Mouse (Mus musculus): Measurements from ENCODE around the gene Cacna2d4. TPM values are rescaled to one million over a fixed set of nuclear protein-coding genes. Genes with fewer than 3 reads are reported as not detected.

The Cacna2d4 gene
- polyA plus RNA-seq, 1 experiment from 2014 or later = 0.03 TPM

GRCm38 (mm10) chr6:119371624-119372023, 135.3 kb downstream of the Cacna2d4 start:
- DNase-seq (no peak), ATAC-seq (ENCODE audit: insufficient read depth) (no peak)
- TF ChIP-seq CTCF (IDR thresholded peaks at IDR 0.05; ENCODE audit: low read depth) = no peak
- no peaks in the 10 kb centered on the region for H3K9me3 ChIP-seq (ENCODE audit: low read depth, low read length)
- no peak overlapping the region for H3K9ac ChIP-seq
- no peaks in the 10 kb centered on the region for H3K27me3 ChIP-seq (ENCODE audit: insufficient read depth, low read length)
- H3K4me2 ChIP-seq = no peak overlapping the region
- H3K4me3 ChIP-seq (ENCODE audit: low read depth, low read length) = no peak overlapping the region
- H3K27ac ChIP-seq (ENCODE audit: low read depth) = no peak overlapping the region
- peaks cover 24% of the 10 kb centered on the region; the same call in 1 of the 2 replicates for H3K36me3 ChIP-seq (ENCODE audit: insufficient read depth)
- H3K4me1 ChIP-seq (ENCODE audit: insufficient read depth) = no peaks in the 10 kb centered on the region

DNA sequence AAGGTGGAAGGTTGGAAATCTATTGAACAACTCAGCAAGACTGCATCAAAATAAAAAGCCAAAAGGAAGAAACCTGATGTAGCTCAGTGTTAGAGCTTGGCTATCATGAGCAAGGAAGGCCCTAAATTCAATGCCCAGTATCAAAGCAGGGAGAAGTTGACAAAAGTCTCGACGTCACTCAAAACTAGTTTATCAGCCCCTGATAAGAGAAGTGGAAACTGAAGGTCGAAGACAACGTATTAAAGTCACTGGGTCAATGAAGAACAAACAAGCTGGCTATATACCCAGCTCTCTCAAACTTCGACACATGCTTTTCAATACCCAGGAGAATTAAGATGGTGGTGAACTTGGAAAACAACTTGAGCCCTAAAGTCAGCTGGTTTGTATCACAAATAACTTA, 135.9 kb downstream of the Cacna2d4 start:
- 35% methylated on average over 5 of the region's 5 CpGs for WGBS
- Histone ChIP-seq H3K27ac (ENCODE audit: low read depth) (no peak overlapping the region), H3K9ac (no peak overlapping the region), H3K9me3 (ENCODE audit: low read depth, low read length) (no peaks in the 10 kb centered on the region), H3K4me1 (ENCODE audit: insufficient read depth) (no peaks in the 10 kb centered on the region), H3K27me3 (ENCODE audit: insufficient read depth, low read length) (no peaks in the 10 kb centered on the region), H3K4me3 (ENCODE audit: low read depth, low read length) (no peak overlapping the region), H3K4me2 (no peak overlapping the region), H3K36me3 (ENCODE audit: insufficient read depth) (peaks cover 22% of the 10 kb centered on the region; the same call in 1 of the 2 replicates)
- TF ChIP-seq CTCF (IDR thresholded peaks at IDR 0.05; ENCODE audit: low read depth) = no peak
- no peak for ATAC-seq (ENCODE audit: insufficient read depth)
- DNase-seq = no peak

DNA sequence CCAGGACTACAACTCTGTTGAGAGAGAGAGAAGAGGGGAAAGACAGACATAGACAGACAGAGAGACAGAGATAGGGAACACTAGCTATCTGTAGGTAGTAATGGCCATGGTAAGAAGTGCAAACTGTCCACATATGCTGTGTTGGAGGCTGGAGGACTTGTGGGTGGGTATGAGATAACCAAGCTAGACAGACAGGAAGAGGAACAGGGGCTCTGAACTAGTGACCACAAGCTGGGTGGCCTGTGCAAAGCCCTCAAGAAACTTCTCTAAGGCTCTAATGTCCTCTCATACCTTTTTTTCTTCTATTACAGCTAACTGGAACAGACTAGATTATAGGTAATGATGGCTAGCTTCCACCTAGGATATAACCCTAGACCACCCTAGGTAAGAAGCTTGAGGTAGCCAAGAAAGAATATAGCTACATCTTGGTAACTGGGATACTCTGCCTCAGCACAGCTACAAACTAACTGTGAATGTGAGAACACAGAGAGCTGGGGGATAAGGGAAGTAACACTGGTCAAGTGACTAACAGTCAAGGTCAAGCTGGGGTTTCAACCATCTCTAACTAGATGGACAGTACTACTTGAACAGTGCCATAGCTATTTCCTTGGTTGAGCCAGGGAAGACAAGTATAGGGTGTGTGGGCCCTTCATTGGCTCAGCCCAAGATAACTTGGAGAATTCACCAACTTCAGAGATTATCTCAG, 136.8 kb downstream of the Cacna2d4 start:
- Histone ChIP-seq H3K4me1 (ENCODE audit: insufficient read depth) (peaks cover 8% of the 10 kb centered on the region; the same call in 1 of the 2 replicates), H3K4me2 (no peak overlapping the region), H3K27me3 (ENCODE audit: insufficient read depth, low read length) (no peaks in the 10 kb centered on the region), H3K36me3 (ENCODE audit: insufficient read depth) (peaks cover 16% of the 10 kb centered on the region; the same call in 1 of the 2 replicates), H3K4me3 (ENCODE audit: low read depth, low read length) (no peak overlapping the region), H3K27ac (ENCODE audit: low read depth) (no peak overlapping the region), H3K9me3 (ENCODE audit: low read depth, low read length) (no peaks in the 10 kb centered on the region), H3K9ac (no peak overlapping the region)
- no peak for DNase-seq
- TF ChIP-seq CTCF (IDR thresholded peaks at IDR 0.05; ENCODE audit: low read depth) = no peak
- ATAC-seq (ENCODE audit: insufficient read depth) = no peak

DNA sequence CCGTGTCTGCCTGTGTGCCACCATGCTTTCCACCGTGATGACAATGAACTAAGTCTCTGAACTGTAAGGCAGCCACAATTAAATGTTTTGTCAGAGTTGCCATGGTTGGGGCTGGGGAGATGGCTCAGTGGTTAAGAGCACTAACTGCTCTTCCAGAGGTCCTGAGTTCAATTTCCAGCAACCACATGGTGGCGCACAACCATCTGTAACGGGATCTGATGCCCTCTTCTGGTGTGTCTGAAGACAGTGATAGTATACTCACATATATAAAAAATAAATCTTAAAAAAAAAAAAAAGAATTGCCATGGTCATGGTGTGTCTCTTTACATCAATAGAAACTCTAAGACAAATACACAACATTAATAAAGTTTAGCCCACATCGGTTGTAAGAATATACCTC, 138.7 kb downstream of the Cacna2d4 start:
- Histone ChIP-seq H3K4me1 (ENCODE audit: insufficient read depth) (peaks cover 8% of the 10 kb centered on the region; the same call in 1 of the 2 replicates), H3K27me3 (ENCODE audit: insufficient read depth, low read length) (no peaks in the 10 kb centered on the region), H3K4me3 (ENCODE audit: low read depth, low read length) (no peak overlapping the region), H3K9ac (no peak overlapping the region), H3K36me3 (ENCODE audit: insufficient read depth) (no peaks in the 10 kb centered on the region), H3K9me3 (ENCODE audit: low read depth, low read length) (no peaks in the 10 kb centered on the region), H3K4me2 (no peak overlapping the region), H3K27ac (ENCODE audit: low read depth) (no peak overlapping the region)
- 78% methylated on average over 5 of the region's 5 CpGs for WGBS
- DNase-seq (no peak), ATAC-seq (ENCODE audit: insufficient read depth) (no peak)
- TF ChIP-seq CTCF (IDR thresholded peaks at IDR 0.05; ENCODE audit: low read depth) = 0 out of 2 replicates have a peak, but pooled peaks have one; percentile 14

- no peak overlapping the region for H3K4me2 ChIP-seq
- WGBS = 22% methylated on average over 2 of the region's 2 CpGs
- DNase-seq (peak; percentile 20), ATAC-seq (ENCODE audit: insufficient read depth) (no peak)
- H3K4me3 ChIP-seq (ENCODE audit: low read depth, low read length) = no peak overlapping the region
- H3K9ac ChIP-seq = no peak overlapping the region
- peaks cover 8% of the 10 kb centered on the region; the same call in 1 of the 2 replicates for H3K4me1 ChIP-seq (ENCODE audit: insufficient read depth)
- no peak for TF ChIP-seq CTCF (IDR thresholded peaks at IDR 0.05; ENCODE audit: low read depth)
- no peaks in the 10 kb centered on the region for H3K9me3 ChIP-seq (ENCODE audit: low read depth, low read length)
- H3K27me3 ChIP-seq (ENCODE audit: insufficient read depth, low read length) = no peaks in the 10 kb centered on the region
- no peaks in the 10 kb centered on the region for H3K36me3 ChIP-seq (ENCODE audit: insufficient read depth)
- H3K27ac ChIP-seq (ENCODE audit: low read depth) = no peak overlapping the region
Observed at GRCm38 (mm10) chr6:119377613-119378012, 141.3 kb downstream of the Cacna2d4 start.

DNA sequence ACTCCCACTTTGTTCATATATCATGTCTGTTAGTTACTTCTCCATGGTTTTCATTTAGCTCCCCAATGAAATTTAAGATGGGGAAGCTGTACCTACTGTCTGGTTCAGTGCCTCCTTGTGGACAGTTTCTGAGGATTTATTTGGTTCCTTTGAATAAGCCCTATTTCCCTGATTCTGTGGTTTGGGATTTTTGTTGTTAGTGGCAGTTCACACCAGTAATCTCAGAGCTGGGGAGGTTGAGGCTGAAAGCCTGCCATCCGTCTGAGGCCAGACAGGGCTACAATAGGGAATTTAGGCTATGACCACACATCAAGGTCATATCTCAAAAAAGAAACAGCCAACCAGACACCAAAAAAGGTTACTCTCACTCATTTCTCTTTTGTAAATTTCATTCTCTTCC, 142.3 kb downstream of the Cacna2d4 start:
- 0 out of 2 replicates have a peak, but pooled peaks have one; percentile 8 for TF ChIP-seq CTCF (IDR thresholded peaks at IDR 0.05; ENCODE audit: low read depth)
- peaks cover 8% of the 10 kb centered on the region; the same call in 1 of the 2 replicates for H3K4me1 ChIP-seq (ENCODE audit: insufficient read depth)
- no peak overlapping the region for H3K27ac ChIP-seq (ENCODE audit: low read depth)
- H3K9me3 ChIP-seq (ENCODE audit: low read depth, low read length) = no peaks in the 10 kb centered on the region
- no peaks in the 10 kb centered on the region for H3K36me3 ChIP-seq (ENCODE audit: insufficient read depth)
- DNase-seq = no peak
- H3K4me2 ChIP-seq = no peak overlapping the region
- no peak overlapping the region for H3K4me3 ChIP-seq (ENCODE audit: low read depth, low read length)
- no peaks in the 10 kb centered on the region for H3K27me3 ChIP-seq (ENCODE audit: insufficient read depth, low read length)
- no peak overlapping the region for H3K9ac ChIP-seq
- 83% methylated on average over 1 of the region's 1 CpGs for WGBS
- no peak for ATAC-seq (ENCODE audit: insufficient read depth)

GRCm38 (mm10) chr6:119385668-119386067, 149.3 kb downstream of the Cacna2d4 start:
- no peaks in the 10 kb centered on the region for H3K27me3 ChIP-seq (ENCODE audit: insufficient read depth, low read length)
- DNase-seq (no peak), ATAC-seq (ENCODE audit: insufficient read depth) (no peak)
- no peak overlapping the region for H3K27ac ChIP-seq (ENCODE audit: low read depth)
- peaks cover 7% of the 10 kb centered on the region; the same call in 1 of the 2 replicates for H3K4me1 ChIP-seq (ENCODE audit: insufficient read depth)
- no peaks in the 10 kb centered on the region for H3K36me3 ChIP-seq (ENCODE audit: insufficient read depth)
- no peak overlapping the region for H3K4me2 ChIP-seq
- no peaks in the 10 kb centered on the region for H3K9me3 ChIP-seq (ENCODE audit: low read depth, low read length)
- 88% methylated on average over 1 of the region's 1 CpGs for WGBS
- no peak overlapping the region for H3K9ac ChIP-seq
- no peak for TF ChIP-seq CTCF (IDR thresholded peaks at IDR 0.05; ENCODE audit: low read depth)
- no peak overlapping the region for H3K4me3 ChIP-seq (ENCODE audit: low read depth, low read length)

All from lung, embryonic 14.5 days (tissue).